Mouse (Mus musculus) layer of hippocampus, adult 9-11 months (tissue): ENCODE measurements around the gene Gm7970.
"Not testable (repeated sequence)": the region's sequence is repeated elsewhere in the genome, so short reads cannot be mapped to it uniquely, and the experiment has no call there.

Experiments
- DNase-seq: peaks from one replicate; pipeline ENCODE4 v3.0.0; 2022

The Gm7970 gene

GRCm38 (mm10) chr14:41555483-41555882 is at the start of gene Gm7970:
Gene Gm7970 (minus strand): TSS chr14:41555583.
- not testable (repeated sequence) for DNase-seq

- DNase-seq = not testable (repeated sequence)
Observed at GRCm38 (mm10) chr14:41600935-41601334, 45.6 kb upstream of the Gm7970 start.

- DNase-seq = not testable (repeated sequence)
Observed at GRCm38 (mm10) chr14:41586346-41586745, 31.0 kb upstream of the Gm7970 start.

GRCm38 (mm10) chr14:41572911-41573310 is 17.5 kb upstream of the Gm7970 start, which contains the start of gene 1700049E17Rik2:
Gene 1700049E17Rik2 (plus strand): TSS chr14:41573211.
- DNase-seq = not testable (repeated sequence)

GRCm38 (mm10) chr14:41524695-41525094 is 30.7 kb downstream of the Gm7970 start:
- not testable (repeated sequence) for DNase-seq

- DNase-seq = not testable (repeated sequence)
Observed at GRCm38 (mm10) chr14:41520683-41521082, 34.7 kb downstream of the Gm7970 start.
